Mouse (Mus musculus): ENCODE results near the gene Cuedc2.

Gene Cuedc2

DNA sequence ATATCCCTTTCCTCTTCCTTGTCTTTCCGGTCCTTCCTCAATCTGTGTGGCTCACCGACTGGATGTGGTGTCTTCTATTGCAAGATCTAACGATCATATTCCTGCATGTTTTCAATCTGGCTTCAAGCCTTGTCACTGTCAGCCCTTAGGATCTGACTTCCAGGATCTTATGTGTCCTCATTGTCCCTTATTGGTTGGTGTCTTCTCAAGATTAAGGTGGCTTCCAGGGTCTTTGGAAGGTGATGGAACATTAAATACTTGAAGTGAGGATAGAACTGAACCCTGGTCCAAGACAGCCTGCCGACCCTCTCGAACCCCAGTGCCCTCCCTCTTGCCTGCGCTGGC is 412 bp upstream of the Cuedc2 start:
- DNase-seq, result no peak

DNA sequence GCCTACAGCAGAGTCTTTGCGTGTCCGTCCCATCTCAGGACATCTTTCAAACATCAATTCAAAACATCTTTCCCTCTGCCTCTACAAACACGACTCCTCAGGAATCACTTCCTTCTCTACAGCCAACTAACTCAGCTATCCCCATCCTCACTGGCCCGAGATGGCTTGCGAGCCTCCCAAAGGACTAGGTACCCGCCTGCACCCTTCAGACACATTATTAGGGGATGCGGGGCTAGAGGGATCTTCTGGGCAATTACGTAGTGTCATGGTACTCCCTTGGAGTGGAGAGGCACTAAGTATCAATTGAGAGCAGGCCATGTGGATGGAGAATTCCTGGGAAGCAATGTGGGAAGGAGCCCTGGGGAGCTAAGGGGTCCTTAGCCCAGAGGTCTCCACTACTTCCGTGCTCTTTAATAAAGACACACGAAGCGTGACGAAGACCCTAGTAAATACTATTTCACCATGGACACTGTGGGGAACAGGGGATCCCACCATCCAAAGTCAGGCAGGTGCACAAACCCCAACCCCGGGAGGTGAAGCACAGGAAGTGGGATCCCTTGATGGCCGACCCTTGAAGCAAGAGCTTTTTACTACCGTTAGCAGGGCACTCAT is 677 bp downstream of the Cuedc2 start:
- no peak for DNase-seq

DNA sequence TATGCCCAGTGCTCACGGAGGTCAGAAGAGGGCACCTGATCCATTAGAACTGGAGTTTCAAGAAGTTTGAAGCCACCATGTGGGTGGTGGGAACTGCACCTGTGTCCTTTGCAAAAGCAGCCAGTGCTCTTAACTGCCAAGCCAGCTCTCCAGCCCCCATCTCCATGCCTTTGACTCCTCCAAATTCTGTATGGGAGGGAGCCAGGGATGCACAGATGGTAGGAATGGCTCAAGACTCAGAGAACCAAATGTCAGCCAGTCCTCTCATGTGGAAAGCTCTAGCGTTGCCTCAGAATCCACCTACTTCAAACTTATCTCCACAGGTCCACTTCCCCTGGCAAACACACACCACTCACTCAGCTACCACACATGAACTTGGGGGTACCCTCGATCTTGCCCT is 4.6 kb downstream of the Cuedc2 start:
- DNase-seq, result no peak

DNA sequence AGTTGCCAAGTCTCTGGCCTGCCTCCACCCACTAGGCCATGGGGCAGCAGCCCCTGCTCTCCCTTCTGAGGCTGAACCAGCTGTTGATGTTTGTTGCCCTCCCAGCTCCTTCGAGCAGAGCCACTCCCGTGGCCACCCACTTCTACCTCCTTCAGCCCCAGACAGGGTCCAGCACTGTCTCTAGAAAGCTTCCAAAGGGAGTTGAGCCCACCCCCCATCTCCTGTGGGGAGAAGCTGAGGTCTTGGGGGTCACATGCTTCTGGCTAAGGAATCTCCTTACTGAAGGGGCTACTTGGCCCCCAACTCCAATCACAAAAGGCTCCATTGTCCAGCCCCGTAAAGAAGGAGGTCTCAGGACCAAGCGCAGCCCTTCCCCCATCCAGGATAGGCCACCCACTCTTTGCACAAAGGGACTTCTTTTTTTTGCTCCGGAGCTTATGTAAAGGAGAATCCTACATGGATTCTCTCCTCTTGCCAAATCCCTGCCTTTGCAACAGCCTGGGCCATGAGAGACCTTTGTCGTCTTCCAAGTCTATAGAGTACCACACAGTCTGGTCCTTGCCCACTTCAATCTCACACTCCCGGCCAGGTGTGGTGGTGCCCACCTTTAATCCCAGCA is 5.7 kb downstream of the Cuedc2 start:
- DNase-seq, result no peak

DNA sequence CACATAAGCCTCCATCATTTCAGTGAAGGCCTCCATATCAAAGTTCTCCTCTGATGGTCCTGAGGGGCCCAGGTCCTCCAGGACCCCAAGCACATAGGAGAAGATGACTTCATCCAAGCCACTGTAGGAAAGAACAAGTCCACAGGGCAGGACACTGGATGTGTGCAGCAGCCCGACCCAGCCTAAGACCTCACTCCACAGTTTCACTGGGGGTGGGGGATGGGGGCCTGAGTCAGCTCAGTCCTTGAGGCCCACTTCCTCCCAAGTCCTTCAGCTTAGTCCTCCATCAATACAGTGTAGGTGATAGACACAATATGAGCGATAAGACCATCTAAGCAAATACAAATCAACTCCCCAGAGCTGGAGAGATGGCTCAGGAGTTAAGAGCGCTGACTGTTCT is 6.6 kb downstream of the Cuedc2 start:
- DNase-seq, result no peak

DNA sequence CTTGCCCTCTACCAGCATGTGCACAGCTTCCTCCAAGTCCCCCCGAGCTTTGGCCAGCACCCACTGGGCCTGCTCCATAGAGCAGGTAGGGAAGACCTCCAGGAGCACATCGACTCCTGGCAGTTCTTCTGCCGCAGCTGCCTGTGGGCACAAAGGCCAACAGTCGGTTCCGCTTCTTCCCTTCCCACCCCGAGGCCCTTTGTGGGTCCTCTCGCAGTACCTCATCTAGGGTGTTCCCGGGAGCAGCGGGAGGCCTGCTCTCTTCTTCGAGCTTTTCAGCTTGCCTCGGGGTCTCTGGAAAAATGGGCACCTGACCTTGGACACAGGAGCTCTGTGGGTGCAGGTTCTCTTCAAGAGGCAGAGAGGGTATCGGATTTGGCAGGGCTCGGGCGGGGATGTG is 7.2 kb downstream of the Cuedc2 start:
- no peak for DNase-seq

DNA sequence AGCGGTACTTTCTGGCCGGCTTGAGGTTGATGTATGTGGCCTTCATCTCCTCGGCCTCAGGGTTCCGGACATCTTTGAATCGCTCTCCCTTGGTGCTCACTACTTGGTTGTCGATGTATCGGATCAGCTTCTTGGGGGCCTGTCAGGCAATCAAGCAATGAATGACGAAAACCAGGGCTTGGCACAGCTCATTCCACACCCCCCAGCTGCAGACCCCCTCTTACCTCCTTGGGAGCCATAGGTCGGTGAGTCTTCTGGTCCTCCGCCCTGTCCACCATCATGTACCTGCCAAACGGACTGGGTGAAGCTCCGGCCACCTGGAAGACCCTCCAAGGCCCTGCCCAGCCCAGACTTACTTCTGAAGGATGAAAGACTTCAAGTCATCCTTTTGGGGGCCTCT is 7.8 kb downstream of the Cuedc2 start:
- no peak for DNase-seq

DNA sequence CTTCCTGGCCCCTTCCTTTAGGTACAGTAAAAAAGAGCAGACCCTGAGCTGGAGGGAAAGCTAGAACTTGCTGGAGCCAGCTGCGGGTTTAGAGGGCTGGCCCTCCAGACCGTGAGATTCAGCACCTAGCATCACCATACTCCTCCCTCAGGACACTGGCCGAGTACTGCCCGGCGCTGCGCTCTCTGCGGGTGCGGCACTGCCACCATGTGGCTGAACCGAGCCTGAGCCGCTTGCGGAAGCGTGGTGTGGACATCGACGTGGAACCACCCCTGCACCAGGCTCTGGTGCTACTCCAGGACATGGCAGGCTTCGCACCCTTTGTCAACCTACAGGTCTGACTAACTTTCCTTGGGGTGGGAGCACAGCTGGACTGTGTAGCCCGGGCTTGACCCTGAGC is 8.6 kb downstream of the Cuedc2 start:
- peak; percentile 82 for DNase-seq

DNA sequence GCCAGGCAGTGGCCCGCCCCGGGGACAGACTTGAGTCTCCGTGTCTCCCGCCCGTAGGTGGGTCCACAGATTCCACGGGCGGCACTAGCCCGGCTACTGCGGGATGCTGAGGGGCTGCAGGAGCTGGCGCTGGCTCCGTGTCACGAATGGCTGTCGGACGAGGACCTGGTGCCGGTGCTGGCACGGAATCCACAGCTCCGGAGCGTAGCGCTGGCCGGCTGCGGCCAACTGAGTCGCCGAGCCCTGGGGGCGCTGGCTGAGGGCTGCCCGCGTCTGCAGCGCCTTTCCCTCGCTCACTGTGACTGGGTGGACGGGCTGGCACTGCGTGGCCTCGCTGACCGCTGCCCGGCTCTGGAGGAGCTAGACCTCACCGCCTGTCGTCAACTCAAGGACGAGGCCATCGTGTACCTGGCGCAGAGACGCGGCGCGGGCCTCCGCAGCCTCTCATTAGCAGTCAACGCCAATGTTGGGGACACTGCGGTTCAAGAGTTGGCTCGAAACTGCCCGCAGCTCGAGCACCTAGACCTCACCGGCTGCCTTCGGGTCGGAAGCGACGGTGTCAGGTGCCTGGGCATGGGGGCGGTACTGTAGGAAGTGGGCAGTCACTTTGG is 9.4 kb downstream of the Cuedc2 start:
- DNase-seq, result no peak

DNA sequence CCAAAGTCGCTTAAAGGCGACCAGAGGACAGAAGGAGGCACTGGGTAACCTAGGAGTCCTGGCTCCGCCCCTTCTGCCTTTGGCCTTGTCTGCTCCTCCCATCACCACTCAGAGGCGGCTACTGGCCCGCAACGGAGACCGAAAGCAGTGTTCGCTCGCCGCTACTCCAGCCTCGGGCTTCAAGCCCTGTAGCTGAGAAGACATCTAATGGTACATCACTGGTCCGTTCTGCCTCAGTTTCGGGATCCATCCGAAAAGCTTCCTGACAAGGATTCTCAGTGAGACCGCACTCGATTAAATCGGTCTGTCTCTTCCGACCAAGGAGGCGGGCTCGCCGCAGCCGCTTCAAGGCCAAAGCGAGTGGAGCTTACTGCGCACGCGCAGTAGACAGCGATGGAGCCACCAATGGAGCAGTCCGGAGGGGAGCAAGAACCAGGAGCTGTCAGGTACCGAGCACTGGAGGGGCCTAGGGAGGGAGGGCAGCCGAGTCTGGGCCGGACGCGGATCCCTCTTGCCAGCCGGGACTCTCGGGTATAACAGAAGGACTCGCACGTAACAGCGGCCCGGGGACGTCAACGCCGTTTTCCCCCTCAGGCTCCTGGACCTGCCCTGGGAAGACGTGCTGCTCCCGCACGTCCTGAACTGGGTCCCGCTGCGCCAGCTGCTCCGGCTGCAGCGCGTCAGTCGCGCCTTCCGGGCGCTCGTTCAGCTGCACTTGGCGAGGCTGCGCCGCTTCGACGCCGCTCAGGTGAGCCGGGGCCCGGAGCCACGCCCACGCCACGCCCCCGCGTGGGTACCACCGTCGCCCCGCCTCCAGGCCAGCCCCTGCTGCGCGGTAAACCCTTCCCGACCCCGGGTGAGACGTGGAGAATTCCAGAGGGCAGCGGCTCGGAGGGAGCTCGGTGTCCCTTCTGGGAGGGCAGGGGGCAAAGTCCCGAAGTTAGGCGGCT is 10.1 kb downstream of the Cuedc2 start, which contains the start of gene Fbxl15:
Gene Fbxl15 (plus strand): TSS at position 104 of the 950 bp plus-strand sequence.
- peak; percentile 94 for DNase-seq

DNA sequence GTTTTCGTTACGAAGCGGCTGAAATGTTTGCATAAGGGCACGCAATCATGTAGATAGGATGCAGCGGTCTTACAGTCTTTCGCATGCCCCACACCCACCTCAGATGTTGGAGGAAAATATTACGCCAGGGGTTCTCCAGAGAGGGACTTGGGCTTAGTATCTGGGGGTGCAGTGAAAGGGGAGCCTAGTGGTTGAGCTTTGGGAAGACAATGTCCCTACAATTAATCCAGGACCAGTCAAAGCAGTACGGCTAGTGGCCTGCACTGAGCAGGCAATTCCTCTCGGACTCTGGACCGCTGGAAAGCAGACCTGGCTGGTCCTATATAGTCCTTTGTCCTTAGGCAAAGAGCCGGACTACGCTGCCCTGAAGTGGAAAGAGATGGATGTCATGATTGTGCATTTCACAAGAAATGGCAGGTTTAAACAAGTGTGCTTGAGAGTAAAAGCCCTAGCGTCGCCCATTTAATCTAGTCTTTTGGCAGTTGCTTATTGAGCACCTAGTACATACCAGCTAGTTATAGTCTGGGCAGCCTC is 10.9 kb downstream of the Cuedc2 start:
- no peak for DNase-seq

DNA sequence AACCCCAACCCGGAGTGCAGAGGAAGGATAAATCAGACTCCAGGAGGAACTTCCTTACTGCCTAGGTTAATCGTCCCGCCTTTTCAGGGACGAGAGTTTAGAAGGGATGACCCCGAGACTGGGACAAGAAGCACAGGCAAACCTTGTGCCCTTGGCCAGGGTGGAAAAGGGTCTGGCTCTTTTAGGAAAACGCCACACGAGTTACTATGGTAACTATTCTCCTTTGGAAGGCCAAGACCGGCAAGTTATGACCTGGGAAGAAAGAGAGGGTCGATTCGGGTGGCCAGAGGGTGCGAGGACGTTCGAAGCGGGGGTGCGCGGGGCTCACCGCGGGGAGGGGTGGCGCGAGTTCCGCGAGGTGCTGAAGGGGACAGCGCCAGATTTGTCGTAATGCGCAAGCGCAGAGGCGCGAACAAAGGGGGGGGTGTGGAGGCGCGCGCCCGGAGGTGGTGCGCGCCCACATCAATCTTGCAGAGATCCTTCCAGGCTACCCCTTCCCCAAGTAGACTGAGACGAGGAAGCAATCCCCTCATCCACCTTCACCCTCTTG is 11.7 kb downstream of the Cuedc2 start, which contains the start of gene Psd:
Gene Psd (minus strand): TSS at position 401 of the 550 bp plus-strand sequence.
- DNase-seq, result peak; percentile 74

DNA sequence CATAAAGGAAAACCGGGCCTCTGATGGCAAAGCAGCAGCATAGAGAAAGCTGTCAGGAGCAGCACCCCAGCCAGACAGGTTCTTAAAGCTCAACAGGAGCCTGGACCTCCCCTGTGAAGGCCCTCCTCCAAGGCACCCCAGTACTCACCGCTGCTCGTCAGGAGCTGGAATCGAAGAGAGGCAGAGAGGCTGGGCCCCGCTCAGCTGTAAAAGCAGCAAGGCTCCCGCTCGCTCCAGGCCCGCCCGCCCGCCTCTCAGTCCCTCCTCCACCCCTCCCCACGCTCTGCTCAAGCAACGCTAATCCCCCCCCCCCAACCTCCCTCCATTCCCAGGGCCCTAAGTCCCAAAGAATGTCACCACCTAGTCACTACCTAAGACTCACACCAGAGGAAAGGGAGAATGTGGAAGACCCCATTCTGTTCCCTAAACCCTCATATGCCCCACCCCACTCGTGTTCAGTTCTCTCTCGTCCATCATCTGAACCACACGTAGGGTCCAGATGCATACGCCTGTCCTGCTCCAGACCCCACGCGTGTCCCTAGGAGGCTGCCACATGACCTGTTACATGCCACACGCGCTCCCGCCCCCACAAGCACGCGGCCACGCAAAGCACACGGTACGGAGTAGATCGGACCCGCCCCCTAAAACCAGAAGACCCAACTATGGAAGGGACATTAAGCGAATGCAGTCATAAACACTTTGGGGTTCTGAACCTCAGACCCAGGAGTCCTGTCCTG is 12.3 kb downstream of the Cuedc2 start:
- no peak for DNase-seq

DNA sequence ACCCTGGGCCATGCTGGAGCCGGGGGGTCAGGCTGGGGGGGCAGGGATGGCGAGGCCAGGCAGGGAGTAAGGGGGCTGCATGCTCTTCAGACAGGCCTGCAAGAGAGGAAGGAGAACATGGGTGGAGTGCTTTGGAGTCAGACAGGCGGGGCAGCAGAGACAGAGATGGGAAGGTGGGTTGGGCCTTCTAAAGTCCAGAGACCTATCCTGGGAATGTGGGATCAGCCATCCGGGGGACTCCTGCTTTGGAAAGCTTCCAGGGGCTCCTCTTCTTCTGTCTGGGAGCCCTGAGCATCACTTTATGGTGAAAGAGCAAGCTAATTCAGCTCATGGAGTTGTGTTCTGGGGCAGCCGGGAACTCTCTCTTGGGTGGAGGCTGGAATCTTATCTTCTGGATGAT is 13.6 kb downstream of the Cuedc2 start:
- no peak for DNase-seq

DNA sequence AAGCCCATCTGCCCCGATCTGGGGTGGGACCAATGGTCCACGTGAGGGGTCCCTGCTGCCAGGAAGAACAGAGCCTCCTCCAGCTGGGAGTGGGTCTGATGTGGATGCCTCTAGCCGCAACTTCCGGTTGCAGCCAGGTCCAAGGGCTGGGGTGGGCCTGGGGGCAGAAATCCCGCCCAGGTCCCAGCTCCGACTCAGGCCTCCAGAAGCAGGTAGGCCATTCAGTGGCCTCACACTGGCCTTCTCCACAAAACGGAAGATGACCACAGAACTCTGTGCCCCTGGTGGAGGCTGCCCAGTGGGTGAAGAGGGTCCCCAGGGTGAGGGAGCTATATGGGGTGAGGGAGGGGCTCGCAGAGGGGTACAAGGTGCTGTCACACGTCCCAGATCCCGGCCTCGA is 14.1 kb downstream of the Cuedc2 start:
- no peak for DNase-seq

DNA sequence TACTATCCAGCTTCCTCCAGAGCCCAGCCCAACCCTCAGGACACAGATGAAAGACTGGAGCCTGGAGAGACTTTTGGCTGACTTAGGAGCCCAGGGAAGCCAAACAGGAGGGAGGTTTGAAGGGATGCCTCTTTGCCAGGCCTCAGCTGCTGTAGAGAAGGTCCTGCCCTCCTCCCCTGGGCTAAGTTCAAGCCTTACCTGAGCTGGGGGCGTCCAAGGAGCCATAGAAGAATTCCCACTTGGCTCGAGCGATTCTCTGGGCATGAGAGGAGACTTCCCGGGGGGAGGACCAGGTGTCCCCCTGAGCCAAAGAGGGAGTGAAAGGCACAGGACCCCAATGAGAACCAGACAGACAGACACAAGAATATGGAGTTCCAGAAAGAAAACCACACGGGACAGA is 14.8 kb downstream of the Cuedc2 start:
- DNase-seq, result no peak

DNA sequence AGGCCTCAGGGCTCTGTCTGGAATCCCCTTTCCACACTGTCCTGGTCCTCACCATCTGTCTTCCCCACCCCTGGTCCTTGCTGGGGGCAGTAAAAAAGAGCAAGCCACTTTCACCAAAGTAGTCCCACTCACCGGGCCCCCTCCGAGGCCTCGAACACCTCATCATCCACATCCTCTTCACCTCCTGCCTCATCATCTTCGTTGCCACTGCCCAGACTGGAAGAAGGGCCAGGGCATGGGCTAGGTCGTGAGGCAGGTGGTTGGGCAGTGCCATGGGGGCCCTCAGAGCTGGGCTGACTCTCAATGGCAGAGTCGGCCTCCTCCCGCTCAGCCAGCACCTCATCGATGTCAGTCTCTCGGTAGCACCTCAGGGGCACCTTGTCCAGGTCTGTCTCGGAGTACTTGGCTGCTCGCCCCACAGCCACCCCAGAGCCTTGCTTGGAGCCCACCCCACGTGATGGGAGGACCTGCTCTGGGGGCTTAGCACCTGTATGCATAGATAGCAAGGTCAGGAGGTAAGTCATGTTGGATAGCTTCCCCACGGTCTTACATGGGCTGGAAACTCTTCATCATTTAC is 15.4 kb downstream of the Cuedc2 start:
- DNase-seq, result no peak

DNA sequence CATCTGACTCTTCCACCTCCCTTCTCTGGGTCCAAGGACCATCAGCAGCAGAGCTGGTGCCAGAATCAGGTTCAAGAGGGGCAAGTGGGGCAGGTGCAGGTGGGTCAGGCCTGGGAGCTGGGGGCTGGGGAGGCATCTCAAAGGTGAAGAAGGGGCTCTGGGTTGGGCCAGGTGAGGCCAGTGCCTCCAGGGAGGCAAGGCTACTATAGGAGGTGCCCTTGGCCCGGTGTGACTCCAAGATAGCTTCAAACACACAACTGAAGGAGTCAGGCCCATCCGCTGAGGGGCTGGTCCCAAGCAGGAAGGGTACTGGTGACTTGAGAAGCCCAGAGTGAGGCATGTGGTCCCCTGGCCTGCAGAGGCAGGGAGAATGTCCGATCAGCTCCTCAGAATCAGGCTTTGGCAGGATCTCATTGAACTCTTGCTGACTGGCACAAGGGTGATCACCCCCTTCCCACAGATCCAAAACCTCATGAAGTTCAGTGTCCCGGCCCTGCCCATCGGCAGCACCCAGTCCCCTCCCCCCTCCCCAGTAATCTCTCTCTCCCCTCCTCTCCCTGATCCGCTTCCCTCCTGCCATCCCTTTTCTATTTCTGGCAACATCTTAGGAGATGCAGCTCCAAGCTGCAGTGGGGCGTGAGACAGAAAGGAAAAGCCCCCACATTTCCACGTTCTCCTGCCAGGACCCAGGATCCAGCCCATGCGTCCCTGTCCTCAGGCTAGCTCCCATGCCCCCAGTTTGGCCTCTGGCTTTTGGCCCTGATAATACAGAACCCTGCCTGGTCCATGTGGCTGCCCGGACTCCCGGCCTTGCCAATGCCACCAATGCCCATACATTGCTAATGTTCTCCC is 16.1 kb downstream of the Cuedc2 start:
- DNase-seq, result no peak

DNA sequence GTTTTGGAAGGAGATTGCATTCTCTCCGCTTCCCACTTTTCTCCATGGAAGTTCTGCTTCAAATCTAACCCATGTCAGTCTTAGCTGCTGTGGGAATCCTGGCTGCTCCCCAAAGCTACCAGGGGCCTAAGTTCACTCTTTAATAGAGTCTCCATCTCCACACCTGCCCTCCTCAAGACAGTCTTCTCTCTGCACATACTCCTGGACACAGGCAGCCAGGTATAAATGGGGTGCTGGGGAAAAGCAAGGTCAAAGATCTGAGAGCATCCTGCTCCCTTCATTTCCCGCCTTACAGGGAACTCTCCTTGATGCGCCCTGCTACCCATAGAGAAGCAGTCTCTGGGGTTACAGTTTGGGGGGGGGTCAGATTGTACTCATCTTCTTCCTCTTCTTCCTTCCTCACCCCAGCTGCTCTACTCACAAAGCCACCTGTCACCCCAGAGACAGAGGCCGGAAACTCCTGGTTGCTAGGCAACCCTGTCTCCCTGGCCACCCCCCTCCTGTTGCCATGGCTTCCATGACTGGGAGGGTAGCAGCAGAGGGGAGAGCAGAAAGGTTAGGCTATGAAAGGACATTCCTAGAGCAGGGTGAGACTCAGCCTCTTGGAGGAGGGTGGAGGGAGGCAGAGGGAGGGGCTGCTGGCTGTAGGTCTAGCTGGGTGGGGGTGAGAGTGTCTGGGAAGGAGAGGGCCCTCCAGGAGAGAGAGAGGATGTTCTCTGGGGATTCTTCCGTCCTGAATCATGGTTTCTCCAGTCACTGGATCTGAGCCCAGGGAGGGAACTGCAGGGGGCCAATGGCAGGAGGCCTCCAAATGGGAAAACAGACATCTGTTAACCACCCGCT is 17.2 kb downstream of the Cuedc2 start:
- peak; percentile 77 for DNase-seq

Data from right cerebral cortex, adult 18-20 months (tissue).